Mouse (Mus musculus) liver, adult 2 months (tissue): ENCODE results near the gene Arhgef11. TPM values are rescaled to one million over a fixed set of nuclear protein-coding genes. Genes with fewer than 3 reads are reported as not detected.

Experiments used
- DNase-seq: peaks from one replicate; pipeline ENCODE4 v3.0.0-alpha.2; 2011; ENCODE audit warnings: low read depth, low spot score; ENCODE audit errors: extremely low read depth
- H3K27ac ChIP-seq: fragments of 200-500 bp; replicated peaks from 2 replicates; pipeline ENCODE4 v1.5.1; 2012; ENCODE audit warnings: low read depth, mild to moderate bottlenecking, control low read depth, inconsistent platforms, low read length; ENCODE audit not compliant: insufficient read depth
- H3K27me3 ChIP-seq: fragments of 200-500 bp; 2 replicates; pipeline ENCODE4 v1.6.1; 2012; ENCODE audit warnings: mild to moderate bottlenecking, moderate library complexity, low read length, inconsistent platforms; ENCODE audit not compliant: control insufficient read depth, insufficient read depth
- H3K36me3 ChIP-seq: fragments of 200-500 bp; 2 replicates; pipeline ENCODE4 v1.6.1; 2012; ENCODE audit warnings: low read length, inconsistent platforms; ENCODE audit not compliant: control insufficient read depth, insufficient read depth
- H3K4me1 ChIP-seq: fragments of 200-500 bp; 2 replicates; pipeline ENCODE4 v1.6.1; 2011; ENCODE audit warnings: low read length; ENCODE audit not compliant: control insufficient read depth, insufficient read depth
- H3K4me3 ChIP-seq: fragments of 200-500 bp; 2 replicates; pipeline ENCODE4 v1.5.1; 2011; ENCODE audit warnings: low read depth, mild to moderate bottlenecking, control low read depth, low read length, moderate library complexity; ENCODE audit not compliant: insufficient read depth
- H3K79me2 ChIP-seq: fragments of 200-500 bp; 2 replicates; pipeline ENCODE4 v1.6.1; 2012; ENCODE audit warnings: inconsistent platforms, mild to moderate bottlenecking, low read length, moderate library complexity; ENCODE audit not compliant: control insufficient read depth, insufficient read depth
- H3K9ac ChIP-seq: fragments of 200-500 bp; 2 replicates; pipeline ENCODE4 v1.6.1; 2012; ENCODE audit warnings: low read depth, mild to moderate bottlenecking, control low read depth, inconsistent platforms, low read length
- CTCF ChIP-seq: fragments of 200-500 bp; IDR thresholded peaks from 2 replicates; pipeline ENCODE4 v1.5.1; 2011; ENCODE audit warnings: low read depth, low read length, control low read depth
- POLR2A ChIP-seq: fragments of 200-500 bp; IDR thresholded peaks from 2 replicates; pipeline ENCODE4 v1.6.1; 2011; ENCODE audit warnings: low read length, control low read depth; ENCODE audit not compliant: insufficient read depth; ENCODE audit errors: extremely low read depth
- WGBS: fragments of 180-500 bp; shearing (Covaris S2); methylation state at CpG from one replicate; pipeline ENCODE4 v1.1.7; 2018; 5-methylcytosine and 5-hydroxymethylcytosine counted together
- polyA plus RNA-seq: library from polyadenylated mRNA; depleted of rRNA; stranded (reverse); fragments of >200 nt; gene quantifications from 2 replicates; pipeline ENCODE4 v1.2.3, GENCODE M21; 2012; rRNA removed
- total RNA-seq: library from RNA; depleted of rRNA; stranded (reverse); fragments of >200 nt; gene quantifications from 2 replicates; pipeline ENCODE4 v1.2.3, GENCODE M21; 2014; rRNA removed

Arhgef11 gene
- total and polyA plus RNA-seq, 2 experiments = 12.6 to 16.4 TPM

GRCm38 (mm10) chr3:87785626-87786214 lies 168.4 kb downstream of the Arhgef11 start:
- Histone ChIP-seq H3K9ac (no peak overlapping the region), H3K27me3 (no peaks in the 10 kb centered on the region), H3K36me3 (no peaks in the 10 kb centered on the region), H3K79me2 (no peaks in the 10 kb centered on the region), H3K4me3 (no peak overlapping the region), H3K27ac (no peak overlapping the region), H3K4me1 (no peaks in the 10 kb centered on the region)
- DNase-seq = no peak
- no peak for TF ChIP-seq CTCF
- TF ChIP-seq POLR2A = no peak
- 79% methylated on average over 6 of the region's 6 CpGs for WGBS

Other genes with a start within 250 kb of the Arhgef11 start
- 0.37 and 0.60 TPM in 2 replicates for gene Fcrl1, start 241.2 kb upstream of the Arhgef11 start, total RNA-seq
- 0.22 and 0.44 TPM in 2 replicates for gene Fcrl1, start 241.2 kb upstream of the Arhgef11 start, polyA plus RNA-seq
- gene Fcrl5, start 181.8 kb upstream of the Arhgef11 start, total RNA-seq = 0.07 TPM in 1 of 2 replicates, not detected in the other
- 0.04 TPM in 1 of 2 replicates, not detected in the other for gene Fcrl5, start 181.8 kb upstream of the Arhgef11 start, polyA plus RNA-seq
- gene Etv3, start 92.2 kb upstream of the Arhgef11 start, total RNA-seq = 7.0 and 7.9 TPM in 2 replicates
- 4.4 and 5.3 TPM in 2 replicates for gene Etv3, start 92.2 kb upstream of the Arhgef11 start, polyA plus RNA-seq
- under 0.01 and 0.07 TPM in 2 replicates for gene Lrrc71, start 131.1 kb downstream of the Arhgef11 start, total RNA-seq
- gene Lrrc71, start 131.1 kb downstream of the Arhgef11 start, polyA plus RNA-seq = 0.04 and 0.06 TPM in 2 replicates
- gene Ntrk1, start 177.6 kb downstream of the Arhgef11 start, total RNA-seq = 0.27 TPM in 1 of 2 replicates, not detected in the other
- gene Ntrk1, start 177.6 kb downstream of the Arhgef11 start, polyA plus RNA-seq = 0.04 and 0.12 TPM in 2 replicates
- gene Insrr, start 179.4 kb downstream of the Arhgef11 start, total RNA-seq = not detected in 2 replicates
- gene Insrr, start 179.4 kb downstream of the Arhgef11 start, polyA plus RNA-seq = 0.02 TPM in 1 of 2 replicates, not detected in the other
- 2.3 and 4.7 TPM in 2 replicates for gene Pear1, start 206.7 kb downstream of the Arhgef11 start, total RNA-seq
- gene Pear1, start 206.7 kb downstream of the Arhgef11 start, polyA plus RNA-seq = 8.7 and 12.7 TPM in 2 replicates
- gene Sh2d2a, start 229.2 kb downstream of the Arhgef11 start, total RNA-seq = 0.09 and 0.20 TPM in 2 replicates
- gene Sh2d2a, start 229.2 kb downstream of the Arhgef11 start, polyA plus RNA-seq = 0.39 and 0.83 TPM in 2 replicates